Mouse (Mus musculus) lung, embryonic 15.5 days (tissue): ENCODE measurements at regions not wholly inside any gene's neighbourhood (a gene's known extent, or its start where the extent isn't known, plus 50 kb on each side); places are given as distances from the start of the nearest gene placed in this dataset.
A peak's percentile ranks its signal among the peaks of the same experiment; 100 is the strongest.

Experiments used
- ATAC-seq: fragments of 200-750 bp; cut with Nextera tagmentation; 2 replicates; pipeline ENCODE4 v1.8.0; 2017; ENCODE audit warnings: moderate number of reproducible peaks, borderline replicate concordance; ENCODE audit not compliant: low FRiP score, low TSS enrichment; ENCODE audit errors: extremely low read depth
- H3K27ac ChIP-seq: fragments of 300-500 bp; sonication (generic); 2 replicates; pipeline ENCODE4 v1.5.1; 2015; ENCODE audit warnings: moderate library complexity, mild to moderate bottlenecking, inconsistent platforms
- H3K27me3 ChIP-seq: fragments of 300-500 bp; sonication (generic); 2 replicates; pipeline ENCODE4 v1.6.1; 2015; ENCODE audit warnings: inconsistent platforms
- H3K36me3 ChIP-seq: fragments of 300-500 bp; sonication (generic); 2 replicates; pipeline ENCODE4 v1.6.1; 2015; ENCODE audit warnings: inconsistent platforms
- H3K4me1 ChIP-seq: fragments of 300-500 bp; sonication (generic); 2 replicates; pipeline ENCODE4 v1.6.1; 2015; ENCODE audit warnings: inconsistent platforms
- H3K4me2 ChIP-seq: fragments of 300-500 bp; sonication (generic); 2 replicates; pipeline ENCODE4 v1.6.1; 2015; ENCODE audit warnings: inconsistent platforms, mild to moderate bottlenecking, moderate library complexity
- H3K4me3 ChIP-seq: fragments of 300-500 bp; sonication (generic); 2 replicates; pipeline ENCODE4 v1.5.1; 2015; ENCODE audit warnings: mild to moderate bottlenecking, inconsistent platforms
- H3K9ac ChIP-seq: fragments of 300-500 bp; sonication (generic); 2 replicates; pipeline ENCODE4 v1.6.1; 2015; ENCODE audit warnings: inconsistent platforms
- H3K9me3 ChIP-seq: fragments of 300-500 bp; sonication (generic); 2 replicates; pipeline ENCODE4 v1.6.1; 2016; ENCODE audit warnings: inconsistent platforms
- WGBS: fragments of 180-500 bp; shearing (Covaris S2); methylation state at CpG from one replicate; pipeline ENCODE4 v1.1.7; 2015; 5-methylcytosine and 5-hydroxymethylcytosine counted together

DNA sequence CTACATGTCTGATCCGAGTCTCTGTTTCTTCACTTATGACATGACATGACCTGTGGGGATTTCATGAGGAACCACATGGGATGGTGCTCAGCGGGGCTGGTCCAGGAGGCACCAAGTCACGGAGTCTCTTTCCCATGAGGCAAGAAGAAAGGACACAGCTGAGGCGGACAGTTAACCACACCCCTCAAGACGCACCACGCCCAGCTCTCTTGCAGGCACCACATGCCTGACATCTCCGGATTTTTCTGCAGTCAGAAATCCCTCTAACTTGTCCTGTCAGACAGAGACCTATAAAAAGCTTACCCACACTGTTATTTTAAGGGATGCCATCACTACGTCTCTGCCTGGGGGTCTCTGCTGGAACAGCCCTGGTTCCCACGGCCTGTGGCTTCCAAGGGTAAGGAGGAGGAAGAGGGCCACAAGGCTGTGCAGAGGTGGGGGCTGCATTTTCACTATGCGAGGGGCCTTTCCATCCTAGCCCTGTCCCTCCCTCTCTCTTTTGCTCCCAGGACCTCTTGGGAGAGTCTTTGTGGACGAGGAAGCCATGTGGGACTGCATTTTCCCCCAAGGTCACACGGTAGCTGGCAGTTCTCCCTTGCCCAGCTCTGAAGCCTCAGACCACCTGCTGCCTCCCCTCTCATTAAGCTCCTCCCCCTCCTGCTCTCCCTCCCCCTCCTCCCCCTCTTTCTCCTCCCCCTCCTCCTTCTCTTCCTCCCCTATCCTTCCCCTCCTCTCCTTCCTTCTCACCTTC is 154.6 kb upstream of the Gm26897 start:
- peaks cover 22% of the 10 kb centered on the region; the same call in 1 of the 2 replicates for H3K27me3 ChIP-seq
- H3K4me2 ChIP-seq, result no peak overlapping the region
- peak overlapping the region; percentile 71; the same call in 1 of the 2 replicates for H3K27ac ChIP-seq
- ATAC-seq, result peak; percentile 48; the same call in 1 of the 2 replicates
- H3K36me3 ChIP-seq, result no peaks in the 10 kb centered on the region
- 19% methylated on average over 11 of the region's 12 CpGs for WGBS
- H3K4me1 ChIP-seq, result peaks cover 56% of the 10 kb centered on the region
- H3K9me3 ChIP-seq, result no peaks in the 10 kb centered on the region
- no peak overlapping the region for H3K4me3 ChIP-seq
- H3K9ac ChIP-seq, result no peak overlapping the region

GRCm38 (mm10) chr5:111580870-111581771 is 152.6 kb upstream of the Gm26897 start:
- H3K9ac ChIP-seq, result 0 out of 2 replicates have a peak overlapping the region, but pooled peaks have one; percentile 2
- H3K36me3 ChIP-seq, result no peaks in the 10 kb centered on the region
- peak overlapping the region; percentile 61 for H3K4me2 ChIP-seq
- peaks cover 22% of the 10 kb centered on the region; the same call in 1 of the 2 replicates for H3K27me3 ChIP-seq
- H3K4me3 ChIP-seq, result peak overlapping the region; percentile 28
- ATAC-seq, result no peak; the same call in 1 of the 2 replicates
- H3K27ac ChIP-seq, result no peak overlapping the region; the same call in 1 of the 2 replicates
- H3K4me1 ChIP-seq, result peaks cover 49% of the 10 kb centered on the region
- no peaks in the 10 kb centered on the region for H3K9me3 ChIP-seq
- WGBS, result 7% methylated on average over 31 of the region's 31 CpGs

GRCm38 (mm10) chr5:111582004-111582403 is 151.7 kb upstream of the Gm26897 start:
- H3K27ac ChIP-seq, result no peak overlapping the region
- H3K27me3 ChIP-seq, result peaks cover 22% of the 10 kb centered on the region; the same call in 1 of the 2 replicates
- H3K9me3 ChIP-seq, result no peaks in the 10 kb centered on the region
- H3K4me2 ChIP-seq, result peak overlapping the region; percentile 61; the same call in 1 of the 2 replicates
- no peak overlapping the region for H3K9ac ChIP-seq
- 29% methylated on average over 9 of the region's 9 CpGs for WGBS
- no peak for ATAC-seq
- no peak overlapping the region for H3K4me3 ChIP-seq
- H3K4me1 ChIP-seq, result peaks cover 45% of the 10 kb centered on the region
- H3K36me3 ChIP-seq, result no peaks in the 10 kb centered on the region

DNA sequence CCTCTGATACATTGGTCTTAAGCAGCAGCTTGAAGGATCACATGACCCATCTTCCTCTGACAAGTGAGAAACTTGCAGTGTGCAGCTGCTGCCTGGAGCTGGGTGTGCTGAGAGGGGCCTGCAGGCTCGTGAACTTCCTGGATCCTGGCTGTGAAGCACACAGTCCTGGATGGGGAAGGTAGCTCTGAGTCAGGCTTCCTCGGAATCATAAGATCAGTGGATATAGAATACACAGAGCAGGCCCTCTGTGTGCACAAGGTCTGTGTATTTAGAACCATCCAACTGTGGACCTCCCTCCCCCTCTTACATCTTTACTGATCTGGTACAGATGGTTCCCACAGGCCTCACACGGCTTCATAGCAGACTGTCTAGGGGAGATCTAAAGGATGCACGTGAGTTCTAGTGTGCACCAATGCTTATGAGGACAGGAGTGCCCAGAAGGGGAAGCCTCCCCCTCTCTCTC is 143.1 kb upstream of the Gm26897 start:
- 5% methylated on average over 4 of the region's 4 CpGs for WGBS
- no peaks in the 10 kb centered on the region for H3K27me3 ChIP-seq
- H3K4me1 ChIP-seq, result peaks cover 7% of the 10 kb centered on the region; the same call in 1 of the 2 replicates
- H3K9me3 ChIP-seq, result no peaks in the 10 kb centered on the region
- H3K27ac ChIP-seq, result no peak overlapping the region
- H3K4me2 ChIP-seq, result no peak overlapping the region
- H3K4me3 ChIP-seq, result no peak overlapping the region
- peak; percentile 53; the same call in 1 of the 2 replicates for ATAC-seq
- H3K9ac ChIP-seq, result no peak overlapping the region
- no peaks in the 10 kb centered on the region for H3K36me3 ChIP-seq

- no peak overlapping the region for H3K27ac ChIP-seq
- H3K4me3 ChIP-seq, result no peak overlapping the region
- no peaks in the 10 kb centered on the region for H3K36me3 ChIP-seq
- H3K4me2 ChIP-seq, result no peak overlapping the region
- 67% methylated on average over 4 of the region's 4 CpGs for whole genome bisulfite sequencing
- no peaks in the 10 kb centered on the region for H3K27me3 ChIP-seq
- H3K9ac ChIP-seq, result no peak overlapping the region
- H3K4me1 ChIP-seq, result peaks cover 7% of the 10 kb centered on the region; the same call in 1 of the 2 replicates
- no peaks in the 10 kb centered on the region for H3K9me3 ChIP-seq
- ATAC-seq, result no peak
These were observed 140.9 kb upstream of the Gm26897 start for GRCm38 (mm10) chr5:111592807-111593206.

DNA sequence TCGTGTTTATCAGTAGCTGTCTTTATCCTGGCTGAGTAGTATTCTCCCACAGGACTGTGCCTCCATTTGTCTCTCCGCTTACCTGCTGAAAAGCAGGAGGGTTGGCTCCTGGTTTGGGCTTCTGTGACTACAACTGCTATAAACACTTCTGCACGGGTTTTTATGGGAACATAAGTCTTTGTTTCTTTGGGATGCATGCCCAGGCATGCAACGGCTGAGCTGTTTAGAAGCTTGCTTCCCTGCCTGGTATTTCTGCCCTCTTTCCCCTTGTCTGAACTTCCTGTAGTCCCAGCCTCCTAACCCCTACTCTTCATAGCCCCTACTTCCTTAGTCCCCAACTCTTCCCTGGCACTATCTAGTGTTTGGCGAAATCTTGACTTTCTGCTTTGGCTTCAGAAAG is 139.6 kb upstream of the Gm26897 start:
- no peaks in the 10 kb centered on the region for H3K9me3 ChIP-seq
- H3K9ac ChIP-seq, result no peak overlapping the region
- no peak overlapping the region for H3K4me2 ChIP-seq
- ATAC-seq, result no peak
- H3K4me3 ChIP-seq, result no peak overlapping the region
- peaks cover 7% of the 10 kb centered on the region; the same call in 1 of the 2 replicates for H3K4me1 ChIP-seq
- H3K27ac ChIP-seq, result no peak overlapping the region
- WGBS, result 66% methylated on average over 5 of the region's 5 CpGs
- H3K36me3 ChIP-seq, result no peaks in the 10 kb centered on the region
- no peaks in the 10 kb centered on the region for H3K27me3 ChIP-seq

- H3K4me1 ChIP-seq, result peaks cover 5% of the 10 kb centered on the region; the same call in 1 of the 2 replicates
- no peak overlapping the region for H3K9ac ChIP-seq
- no peaks in the 10 kb centered on the region for H3K9me3 ChIP-seq
- H3K27ac ChIP-seq, result no peak overlapping the region
- WGBS, result 49% methylated on average over 12 of the region's 12 CpGs
- no peak overlapping the region for H3K4me3 ChIP-seq
- no peak for ATAC-seq
- no peak overlapping the region for H3K4me2 ChIP-seq
- no peaks in the 10 kb centered on the region for H3K36me3 ChIP-seq
- H3K27me3 ChIP-seq, result no peaks in the 10 kb centered on the region
These were observed 138.3 kb upstream of the Gm26897 start for GRCm38 (mm10) chr5:111595438-111595837.

GRCm38 (mm10) chr5:111597733-111598132 is 136.0 kb upstream of the Gm26897 start:
- Histone ChIP-seq H3K9me3 (no peaks in the 10 kb centered on the region), H3K4me3 (no peak overlapping the region), H3K27me3 (no peaks in the 10 kb centered on the region), H3K27ac (no peak overlapping the region), H3K36me3 (no peaks in the 10 kb centered on the region), H3K4me2 (no peak overlapping the region), H3K9ac (no peak overlapping the region), H3K4me1 (peaks cover 10% of the 10 kb centered on the region; the same call in 1 of the 2 replicates)
- no peak for ATAC-seq
- WGBS, result 33% methylated on average over 2 of the region's 2 CpGs

- Histone ChIP-seq H3K4me2 (no peak overlapping the region), H3K4me3 (no peak overlapping the region), H3K27me3 (no peaks in the 10 kb centered on the region), H3K9me3 (no peaks in the 10 kb centered on the region), H3K36me3 (no peaks in the 10 kb centered on the region), H3K9ac (no peak overlapping the region), H3K4me1 (peaks cover 10% of the 10 kb centered on the region; the same call in 1 of the 2 replicates), H3K27ac (no peak overlapping the region)
- 57% methylated on average over 26 of the region's 26 CpGs for WGBS
- no peak for ATAC-seq
These were observed 131.8 kb upstream of the Gm26897 start for GRCm38 (mm10) chr5:111601711-111602521.

DNA sequence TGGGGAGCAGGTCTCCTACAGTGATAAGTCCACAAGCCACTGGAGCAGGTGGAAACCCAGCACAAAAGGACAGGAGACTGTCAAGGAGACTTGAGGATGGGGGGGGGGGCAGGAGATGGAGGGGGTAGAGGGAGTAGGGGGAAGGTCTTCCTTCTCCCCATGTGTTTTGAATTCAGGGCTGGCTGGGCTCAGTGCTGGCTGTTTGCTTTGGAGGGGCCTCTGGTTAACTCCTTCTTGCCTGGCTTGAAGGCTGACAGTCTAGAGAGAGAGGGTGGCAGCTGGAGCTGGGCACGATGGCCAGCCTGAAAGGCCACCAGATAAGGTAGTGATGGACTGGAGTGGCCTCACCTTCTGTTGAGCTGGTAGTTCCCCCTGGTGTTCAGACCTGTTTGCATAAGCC is 120.0 kb upstream of the Gm26897 start:
- Histone ChIP-seq H3K4me3 (no peak overlapping the region), H3K27ac (no peak overlapping the region), H3K36me3 (no peaks in the 10 kb centered on the region), H3K9me3 (no peaks in the 10 kb centered on the region), H3K4me2 (no peak overlapping the region), H3K4me1 (no peaks in the 10 kb centered on the region), H3K27me3 (no peaks in the 10 kb centered on the region), H3K9ac (no peak overlapping the region)
- 18% methylated on average over 1 of the region's 1 CpGs for WGBS
- no peak for ATAC-seq

- Histone ChIP-seq H3K4me1 (peaks cover 6% of the 10 kb centered on the region), H3K27ac (peak overlapping the region; percentile 13; the same call in 1 of the 2 replicates), H3K4me3 (no peak overlapping the region), H3K27me3 (no peaks in the 10 kb centered on the region), H3K9ac (no peak overlapping the region), H3K36me3 (no peaks in the 10 kb centered on the region), H3K9me3 (no peaks in the 10 kb centered on the region), H3K4me2 (no peak overlapping the region)
- 24% methylated on average over 9 of the region's 9 CpGs for WGBS
- ATAC-seq, result peak; percentile 70; the same call in 1 of the 2 replicates
These were observed 113.8 kb upstream of the Gm26897 start for GRCm38 (mm10) chr5:111619974-111620373.
